Mouse (Mus musculus) cerebellum, postnatal 25 days (tissue): ENCODE measurements around the gene Wdr61.
A peak's percentile ranks its signal among the peaks of the same experiment; 100 is the strongest.
"Not testable (repeated sequence)": the region's sequence is repeated elsewhere in the genome, so short reads cannot be mapped to it uniquely, and the experiment has no call there.

Source experiments
- DNase-seq, 2 experiments: peaks; one replicate each; pipeline ENCODE4 v3.0.0; 2021; ENCODE audit warnings: mixed read lengths in 2 of 2

Gene Wdr61

GRCm38 (mm10) chr9:54722596-54722995 is 11.7 kb downstream of the Wdr61 start:
- no peak for DNase-seq

DNA sequence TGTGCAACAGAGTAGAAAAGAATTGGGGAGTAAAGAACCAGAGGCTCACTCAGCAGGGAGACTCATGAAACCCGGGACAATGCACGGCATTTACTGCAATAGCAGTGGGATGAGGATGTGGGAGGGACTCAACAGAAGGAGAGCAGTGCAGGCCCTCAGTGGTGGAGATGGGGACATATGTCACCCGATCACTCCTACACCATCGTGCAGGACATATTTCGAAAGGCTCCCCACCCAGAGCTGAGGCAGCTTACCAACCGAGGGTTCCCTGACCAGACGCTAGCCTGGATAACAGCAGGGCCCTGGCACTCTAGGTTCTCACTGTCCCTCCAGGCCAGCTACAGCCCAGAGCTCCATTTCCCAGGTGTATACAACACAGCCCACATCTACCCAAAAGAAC is 12.2 kb downstream of the Wdr61 start:
- DNase-seq: no peak

GRCm38 (mm10) chr9:54717527-54717926 is 16.8 kb downstream of the Wdr61 start:
- no peak for DNase-seq

- DNase-seq: no peak
These were observed 18.5 kb downstream of the Wdr61 start for GRCm38 (mm10) chr9:54715776-54716175.

GRCm38 (mm10) chr9:54708085-54708484 is 26.2 kb downstream of the Wdr61 start:
- DNase-seq: no peak

GRCm38 (mm10) chr9:54707288-54707999 is 26.9 kb downstream of the Wdr61 start:
- DNase-seq: peak in 1 of 2 experiments; percentile 50

GRCm38 (mm10) chr9:54705561-54705960 is 28.8 kb downstream of the Wdr61 start:
- DNase-seq: no peak

GRCm38 (mm10) chr9:54704361-54704760 is 30.0 kb downstream of the Wdr61 start:
- no peak for DNase-seq

- no peak for DNase-seq
These were observed 31.7 kb downstream of the Wdr61 start for GRCm38 (mm10) chr9:54702581-54702980.

- DNase-seq: no peak
These were observed 33.6 kb downstream of the Wdr61 start for GRCm38 (mm10) chr9:54700746-54701145.

- peak in 1 of 2 experiments; percentile 62 for DNase-seq
These were observed 34.2 kb downstream of the Wdr61 start for GRCm38 (mm10) chr9:54700174-54700475.

- DNase-seq: peak; percentile 86 to 88
These were observed 34.8 kb downstream of the Wdr61 start for GRCm38 (mm10) chr9:54699345-54700173.

- no peak for DNase-seq
These were observed 35.3 kb downstream of the Wdr61 start for GRCm38 (mm10) chr9:54699087-54699344.

- DNase-seq: no peak
These were observed 35.8 kb downstream of the Wdr61 start, which contains the start of gene Dnaja4 for GRCm38 (mm10) chr9:54698318-54699086. Dnaja4 (plus strand) TSS chr9:54698873.

DNA sequence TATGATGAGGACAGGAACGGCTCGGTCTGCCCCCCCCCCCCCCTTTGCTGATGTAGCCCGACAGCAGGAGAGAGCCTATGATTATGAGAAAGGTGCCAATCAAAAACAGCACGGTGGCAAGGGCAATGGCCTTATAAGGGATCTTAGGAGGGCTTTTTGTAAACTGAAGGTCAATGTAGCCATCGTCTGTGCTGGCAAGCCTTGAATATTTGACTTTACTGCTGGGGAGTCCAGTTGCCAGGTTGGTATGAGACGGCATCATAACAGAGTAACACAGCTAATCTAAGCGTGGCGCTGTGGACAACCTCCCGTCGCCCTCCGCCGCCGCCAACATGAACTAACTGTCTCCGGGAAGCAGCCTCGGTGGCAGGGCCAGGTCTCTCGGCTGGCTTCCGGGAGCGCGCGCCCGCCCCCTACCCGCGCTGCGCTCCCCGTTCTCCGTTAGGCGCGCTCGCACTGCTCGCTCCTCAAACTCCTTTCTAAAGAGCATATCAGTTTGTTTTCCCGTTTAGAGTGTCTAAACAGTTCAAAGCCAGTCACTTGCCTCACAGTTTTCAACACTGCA is 43.0 kb downstream of the Wdr61 start:
- peak; percentile 28 to 50 for DNase-seq

GRCm38 (mm10) chr9:54690697-54691096 is 43.6 kb downstream of the Wdr61 start:
- DNase-seq: not testable (repeated sequence)

- no peak for DNase-seq
These were observed 44.9 kb downstream of the Wdr61 start for GRCm38 (mm10) chr9:54689446-54689845.

- no peak for DNase-seq
These were observed 46.8 kb downstream of the Wdr61 start for GRCm38 (mm10) chr9:54687246-54688236.

DNA sequence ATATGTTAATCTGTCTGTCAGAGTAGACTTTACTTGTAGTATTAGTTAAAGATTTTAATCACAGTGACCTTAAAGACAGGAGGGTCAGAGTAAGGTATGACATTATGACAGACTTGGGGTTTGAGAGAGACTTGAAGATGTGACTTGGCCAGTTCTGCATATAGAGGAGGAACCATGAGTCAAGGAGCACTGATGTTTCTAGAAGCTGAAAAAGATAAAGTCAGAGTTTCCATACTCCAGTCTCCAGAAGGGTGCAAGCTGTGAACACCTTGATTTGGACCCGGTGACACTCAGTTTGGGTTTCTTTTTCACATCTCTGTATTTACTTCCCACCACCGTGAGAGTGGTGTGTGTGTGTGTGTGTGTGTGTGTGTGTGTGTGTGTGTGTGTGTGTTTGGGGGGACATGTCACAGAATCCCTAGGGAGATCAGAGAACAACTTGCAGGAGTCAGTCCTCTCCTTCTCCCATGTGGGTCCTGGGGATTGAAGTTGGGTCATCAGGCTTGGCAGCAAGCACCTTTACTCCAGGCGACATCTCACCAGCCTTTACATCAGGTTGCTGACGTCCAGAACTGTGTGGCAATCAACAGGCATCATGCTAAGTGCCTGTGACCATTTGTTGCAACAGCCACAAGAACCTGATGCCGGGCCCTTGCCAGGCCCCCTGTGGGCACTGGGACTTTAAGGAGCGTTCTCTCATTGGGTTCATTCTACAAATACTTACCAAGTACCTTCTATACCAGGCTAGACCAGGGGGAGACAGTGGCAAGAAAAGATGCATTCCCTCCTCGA is 50.3 kb downstream of the Wdr61 start:
- DNase-seq: no peak

- DNase-seq: peak; percentile 74 to 83
These were observed 51.5 kb downstream of the Wdr61 start for GRCm38 (mm10) chr9:54682846-54683245.

- peak; percentile 87 to 88 for DNase-seq
These were observed 57.8 kb downstream of the Wdr61 start for GRCm38 (mm10) chr9:54676531-54676986.
